Mouse (Mus musculus) intestine, embryonic 14.5 days (tissue): Measurements from ENCODE around the gene Bean1. TPM values are rescaled to one million over a fixed set of nuclear protein-coding genes. Genes with fewer than 3 reads are reported as not detected.

Experiments
- ATAC-seq: fragments of 200-750 bp; cut with Nextera tagmentation; replicated peaks from 2 replicates; pipeline ENCODE4 v1.8.0; 2017; ENCODE audit warnings: low read depth, moderate number of reproducible peaks, moderate TSS enrichment, moderate library complexity; ENCODE audit not compliant: low FRiP score, low TSS enrichment
- DNase-seq: peaks from one replicate; pipeline ENCODE4 v3.0.0-alpha.2; 2018; ENCODE audit warnings: low spot score
- H3K27ac ChIP-seq: fragments of 300-500 bp; sonication (generic); 2 replicates; pipeline ENCODE4 v1.5.1; 2014; ENCODE audit warnings: low read depth, mild to moderate bottlenecking, control low read depth
- H3K27me3 ChIP-seq: fragments of 300-500 bp; sonication (generic); replicated peaks from 2 replicates; pipeline ENCODE4 v1.6.1; 2014; ENCODE audit warnings: low read length, control low read depth; ENCODE audit not compliant: control insufficient read depth, insufficient read depth
- H3K36me3 ChIP-seq: fragments of 300-500 bp; sonication (generic); 2 replicates; pipeline ENCODE4 v1.6.1; 2014; ENCODE audit warnings: low read length, control low read depth; ENCODE audit not compliant: control insufficient read depth, insufficient read depth
- H3K4me1 ChIP-seq: fragments of 300-500 bp; sonication (generic); replicated peaks from 2 replicates; pipeline ENCODE4 v1.6.1; 2014; ENCODE audit warnings: low read length, control low read depth, mixed read lengths; ENCODE audit not compliant: control insufficient read depth, insufficient read depth
- H3K4me2 ChIP-seq: fragments of 300-500 bp; sonication (generic); 2 replicates; pipeline ENCODE4 v1.6.1; 2014; ENCODE audit warnings: low read length
- H3K4me3 ChIP-seq: fragments of 300-500 bp; sonication (generic); 2 replicates; pipeline ENCODE4 v1.5.1; 2014; ENCODE audit warnings: low read depth, low read length, control low read depth, mixed read lengths
- H3K9ac ChIP-seq: fragments of 300-500 bp; sonication (generic); 2 replicates; pipeline ENCODE4 v1.6.1; 2014; ENCODE audit warnings: mild to moderate bottlenecking, low read length
- H3K9me3 ChIP-seq: fragments of 300-500 bp; sonication (generic); 2 replicates; pipeline ENCODE4 v1.6.1; 2016; ENCODE audit warnings: low read length, control low read depth; ENCODE audit not compliant: control insufficient read depth
- WGBS: fragments of 180-500 bp; shearing (Covaris S2); extraction: QIAGEN DNeasy Blood & Tissue Kit; methylation state at CpG from one replicate; pipeline ENCODE4 v1.1.7; 2014; 5-methylcytosine and 5-hydroxymethylcytosine counted together
- polyA plus RNA-seq: library from polyadenylated mRNA; unstranded; fragments of >200 nt; fragmentation: Nextera tagmentation; extraction: Ambion mirVana; gene quantifications from 2 replicates; pipeline ENCODE4 v1.2.1, GENCODE M21; 2014

The Bean1 gene
- polyA plus RNA-seq, 1 experiment from 2014 or later = 2.3 TPM

GRCm38 (mm10) chr8:104136277-104136676, 34.0 kb upstream of the Bean1 start:
- no peak overlapping the region for H3K4me2 ChIP-seq
- H3K4me1 ChIP-seq = no peaks in the 10 kb centered on the region
- no peak overlapping the region for H3K9ac ChIP-seq
- no peak overlapping the region for H3K4me3 ChIP-seq
- DNase-seq (peak; percentile 15), ATAC-seq (no peak)
- H3K9me3 ChIP-seq = no peaks in the 10 kb centered on the region
- H3K36me3 ChIP-seq = no peaks in the 10 kb centered on the region
- H3K27ac ChIP-seq = no peak overlapping the region
- WGBS = 89% methylated on average over 3 of the region's 3 CpGs
- no peaks in the 10 kb centered on the region for H3K27me3 ChIP-seq

GRCm38 (mm10) chr8:104137636-104138035, 32.6 kb upstream of the Bean1 start:
- H3K4me1 ChIP-seq = no peaks in the 10 kb centered on the region
- H3K27ac ChIP-seq = no peak overlapping the region
- no peaks in the 10 kb centered on the region for H3K36me3 ChIP-seq
- DNase-seq (peak; percentile 20), ATAC-seq (no peak)
- H3K9me3 ChIP-seq = no peaks in the 10 kb centered on the region
- no peak overlapping the region for H3K9ac ChIP-seq
- 88% methylated on average over 5 of the region's 5 CpGs for WGBS
- H3K4me2 ChIP-seq = no peak overlapping the region
- no peaks in the 10 kb centered on the region for H3K27me3 ChIP-seq
- no peak overlapping the region for H3K4me3 ChIP-seq

- no peaks in the 10 kb centered on the region for H3K4me1 ChIP-seq
- no peak overlapping the region for H3K27ac ChIP-seq
- ATAC-seq (no peak), DNase-seq (no peak)
- no peaks in the 10 kb centered on the region for H3K9me3 ChIP-seq
- 90% methylated on average over 13 of the region's 13 CpGs for WGBS
- H3K4me2 ChIP-seq = no peak overlapping the region
- H3K36me3 ChIP-seq = no peaks in the 10 kb centered on the region
- no peaks in the 10 kb centered on the region for H3K27me3 ChIP-seq
- no peak overlapping the region for H3K4me3 ChIP-seq
- H3K9ac ChIP-seq = no peak overlapping the region
Observed at GRCm38 (mm10) chr8:104140611-104141010, 29.6 kb upstream of the Bean1 start.

GRCm38 (mm10) chr8:104142415-104142814, 27.8 kb upstream of the Bean1 start:
- Histone ChIP-seq H3K27me3 (no peaks in the 10 kb centered on the region), H3K9me3 (no peaks in the 10 kb centered on the region), H3K27ac (no peak overlapping the region), H3K36me3 (no peaks in the 10 kb centered on the region), H3K4me3 (no peak overlapping the region), H3K4me2 (no peak overlapping the region), H3K4me1 (no peaks in the 10 kb centered on the region), H3K9ac (no peak overlapping the region)
- WGBS = 88% methylated on average over 25 of the region's 25 CpGs
- DNase-seq = no peak
- ATAC-seq = no peak

- DNase-seq (no peak), ATAC-seq (no peak)
- no peaks in the 10 kb centered on the region for H3K4me1 ChIP-seq
- 73% methylated on average over 4 of the region's 4 CpGs for WGBS
- no peak overlapping the region for H3K4me3 ChIP-seq
- no peaks in the 10 kb centered on the region for H3K9me3 ChIP-seq
- H3K4me2 ChIP-seq = no peak overlapping the region
- no peaks in the 10 kb centered on the region for H3K36me3 ChIP-seq
- no peak overlapping the region for H3K9ac ChIP-seq
- no peaks in the 10 kb centered on the region for H3K27me3 ChIP-seq
- H3K27ac ChIP-seq = no peak overlapping the region
Observed at GRCm38 (mm10) chr8:104143379-104143778, 26.9 kb upstream of the Bean1 start.

- Histone ChIP-seq H3K4me3 (no peak overlapping the region), H3K27ac (no peak overlapping the region), H3K4me2 (no peak overlapping the region), H3K36me3 (no peaks in the 10 kb centered on the region), H3K27me3 (no peaks in the 10 kb centered on the region), H3K9me3 (no peaks in the 10 kb centered on the region), H3K4me1 (no peaks in the 10 kb centered on the region), H3K9ac (no peak overlapping the region)
- DNase-seq (no peak), ATAC-seq (no peak)
- 73% methylated on average over 13 of the region's 13 CpGs for WGBS
Observed at GRCm38 (mm10) chr8:104144434-104145216, 25.6 kb upstream of the Bean1 start.

GRCm38 (mm10) chr8:104145981-104146689, 24.1 kb upstream of the Bean1 start:
- no peak overlapping the region for H3K4me3 ChIP-seq
- no peaks in the 10 kb centered on the region for H3K36me3 ChIP-seq
- no peak overlapping the region for H3K4me2 ChIP-seq
- DNase-seq (peak; percentile 95), ATAC-seq (0 out of 2 replicates have a peak, but pooled peaks have one; percentile 73)
- H3K27ac ChIP-seq = no peak overlapping the region
- H3K9ac ChIP-seq = no peak overlapping the region
- H3K27me3 ChIP-seq = no peaks in the 10 kb centered on the region
- 35% methylated on average over 15 of the region's 15 CpGs for WGBS
- H3K9me3 ChIP-seq = no peaks in the 10 kb centered on the region
- H3K4me1 ChIP-seq = no peaks in the 10 kb centered on the region

- Histone ChIP-seq H3K36me3 (no peaks in the 10 kb centered on the region), H3K27me3 (no peaks in the 10 kb centered on the region), H3K9me3 (no peaks in the 10 kb centered on the region), H3K4me1 (no peaks in the 10 kb centered on the region), H3K9ac (no peak overlapping the region), H3K4me3 (no peak overlapping the region), H3K4me2 (no peak overlapping the region), H3K27ac (no peak overlapping the region)
- WGBS = 84% methylated on average over 15 of the region's 15 CpGs
- DNase-seq (no peak), ATAC-seq (0 out of 2 replicates have a peak, but pooled peaks have one; percentile 10)
Observed at GRCm38 (mm10) chr8:104146717-104147494, 23.3 kb upstream of the Bean1 start.
